Mouse (Mus musculus): ENCODE data around the gene Mob1b.

Mob1b gene

DNA sequence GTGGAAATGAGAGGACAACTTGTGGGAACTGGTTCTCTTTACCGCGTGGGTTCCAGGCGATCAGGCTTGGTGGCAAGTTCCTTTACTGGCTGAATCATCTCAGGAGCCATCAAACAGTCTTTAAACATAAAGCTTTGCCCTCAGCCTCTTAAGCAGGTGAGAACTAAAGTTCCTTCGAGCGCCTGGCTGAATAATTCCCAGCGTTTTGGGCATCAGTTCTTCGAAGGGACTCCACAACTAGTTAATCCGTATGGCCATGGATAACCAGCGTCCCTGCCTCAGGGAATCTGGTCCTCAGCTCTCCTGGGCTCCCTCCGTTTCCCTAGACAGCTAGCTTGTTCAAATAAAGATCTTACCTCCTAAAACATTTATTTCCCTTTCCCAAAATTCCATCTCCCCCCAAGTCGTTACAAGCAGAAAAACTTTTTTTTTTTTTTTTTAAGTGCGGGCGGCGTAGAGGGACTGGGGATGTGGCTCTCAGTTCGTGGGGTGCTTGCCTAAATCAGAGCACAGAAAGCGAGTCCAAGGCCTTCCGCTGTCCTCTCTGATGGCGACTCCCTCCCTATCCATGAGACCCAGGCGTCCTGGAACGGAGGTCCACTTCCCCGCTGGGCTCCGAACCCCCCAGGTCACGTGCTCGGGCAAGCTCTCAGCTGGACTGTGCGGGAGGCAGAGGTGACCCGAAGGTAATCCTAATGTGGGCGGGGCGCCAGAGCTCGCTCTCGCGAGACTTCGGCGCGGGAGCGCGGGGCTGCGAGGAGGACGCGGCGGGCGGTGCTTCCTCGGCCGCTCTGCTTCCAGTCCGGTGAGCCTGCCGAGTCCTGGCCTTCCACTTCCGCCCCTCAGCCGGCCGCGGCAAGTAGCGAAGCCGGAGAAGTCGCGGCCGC, at the start of gene Mob1b:
Gene Mob1b, plus strand, starts transcription at position 740 of the 887 bp plus-strand sequence.
- peak; percentile 98 for DNase-seq (ENCODE audit: inconsistent ontology term)

DNA sequence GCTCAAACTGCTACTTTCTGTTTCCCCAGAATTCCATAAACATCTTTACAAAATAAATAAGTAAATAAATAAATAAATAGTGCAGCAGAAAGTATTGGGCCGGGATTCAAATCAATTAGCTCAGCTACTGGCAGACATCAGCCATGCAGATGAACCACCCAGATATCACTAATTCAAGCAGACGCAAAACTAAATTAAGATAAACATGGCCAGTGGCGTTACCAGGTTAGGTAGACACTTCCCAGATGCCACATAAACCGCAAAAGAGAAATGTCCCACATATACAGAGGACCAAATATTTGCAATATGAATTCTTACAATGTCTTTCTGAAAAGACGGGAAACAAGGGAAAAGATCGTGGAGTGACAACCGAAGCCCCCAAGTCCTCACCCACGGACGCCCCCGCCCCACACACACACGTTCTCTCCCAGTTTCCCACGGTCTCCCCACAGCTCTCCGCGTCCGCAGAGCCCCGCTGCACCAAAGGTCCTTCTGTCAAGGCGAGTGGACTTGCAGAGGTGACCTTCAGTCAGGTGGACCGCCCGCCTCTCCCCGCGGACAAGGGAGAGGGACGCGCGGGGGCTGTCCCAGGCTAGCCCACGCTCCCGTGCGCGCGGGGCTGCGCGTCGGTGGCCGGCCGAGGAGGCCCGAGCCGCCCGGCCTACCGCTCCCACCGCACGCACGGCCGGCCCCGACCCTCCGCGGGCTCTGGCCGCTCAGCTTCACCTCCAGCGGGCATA, 45.8 kb upstream of the Mob1b start:
- DNase-seq (ENCODE audit: inconsistent ontology term) = peak; percentile 30

DNA sequence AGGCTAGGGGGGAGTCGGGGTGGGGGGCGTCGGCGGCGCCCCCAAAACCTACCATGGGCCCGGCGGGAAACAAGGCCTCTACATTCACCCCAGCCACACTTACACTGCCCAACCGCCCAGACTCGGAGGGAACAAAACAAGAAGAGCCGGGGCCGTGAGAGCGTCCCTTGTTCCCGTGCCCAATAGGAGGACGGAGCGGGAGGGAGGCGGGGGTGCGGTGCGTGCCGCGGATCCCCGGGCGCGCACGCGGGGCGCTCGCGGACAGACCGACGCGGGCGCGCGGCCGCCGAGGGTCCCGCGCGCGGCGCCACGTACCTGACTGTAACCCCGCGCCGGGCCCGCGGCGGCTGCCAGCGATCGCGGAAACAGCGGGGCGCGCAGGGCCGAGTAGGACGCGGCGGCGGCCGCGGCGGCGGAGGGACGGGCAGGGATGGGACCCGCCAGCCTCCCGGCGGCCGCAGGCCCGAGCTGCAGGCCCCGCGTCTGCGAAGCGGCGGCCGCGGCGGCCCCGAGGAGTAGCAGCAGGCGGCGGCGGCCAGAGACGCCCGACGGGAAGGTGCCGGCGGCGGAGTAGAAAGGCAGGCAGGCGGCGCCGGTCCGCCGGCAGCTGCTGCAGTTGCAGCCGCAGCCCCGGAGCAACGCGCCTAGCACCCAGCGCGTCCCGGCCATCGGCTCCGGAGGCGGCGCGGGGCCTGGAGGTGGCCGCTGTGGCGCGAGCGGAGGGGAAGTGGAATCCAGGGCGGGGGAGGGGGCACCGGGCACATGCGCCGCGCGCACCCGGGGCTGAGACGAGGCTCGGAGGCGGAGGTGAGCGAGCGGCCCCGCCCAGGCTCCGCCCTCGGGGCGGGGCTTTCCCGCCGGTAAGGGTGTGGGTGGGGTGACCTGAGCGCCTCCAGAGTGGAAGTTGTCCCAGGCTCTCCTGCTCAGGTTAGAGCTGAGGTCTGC, 44.9 kb upstream of the Mob1b start, which contains the start of gene Grsf1:
Gene Grsf1, minus strand, starts transcription at position 729 of the 945 bp plus-strand sequence.
- peak; percentile 96 for DNase-seq (ENCODE audit: inconsistent ontology term)

DNA sequence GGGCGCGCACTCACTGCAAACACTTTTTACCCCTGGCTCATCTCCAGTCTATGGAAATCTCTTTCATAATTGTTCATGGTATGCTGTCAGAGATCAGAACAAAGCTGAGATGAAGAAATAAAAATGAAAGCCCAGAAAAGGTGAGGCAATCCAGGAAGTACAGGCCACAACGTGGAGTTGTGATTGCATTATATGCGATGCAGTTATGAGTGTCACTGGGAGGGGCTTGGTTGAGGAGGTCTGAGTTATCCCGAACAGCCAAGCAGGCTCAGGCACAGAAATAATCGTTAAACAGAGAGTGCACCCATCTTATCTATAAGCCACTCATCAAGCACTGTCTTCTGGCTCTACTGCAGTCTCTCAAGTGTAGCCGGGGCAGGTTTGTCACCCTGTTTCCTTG, 41.7 kb upstream of the Mob1b start:
- DNase-seq (ENCODE audit: inconsistent ontology term) = no peak

DNA sequence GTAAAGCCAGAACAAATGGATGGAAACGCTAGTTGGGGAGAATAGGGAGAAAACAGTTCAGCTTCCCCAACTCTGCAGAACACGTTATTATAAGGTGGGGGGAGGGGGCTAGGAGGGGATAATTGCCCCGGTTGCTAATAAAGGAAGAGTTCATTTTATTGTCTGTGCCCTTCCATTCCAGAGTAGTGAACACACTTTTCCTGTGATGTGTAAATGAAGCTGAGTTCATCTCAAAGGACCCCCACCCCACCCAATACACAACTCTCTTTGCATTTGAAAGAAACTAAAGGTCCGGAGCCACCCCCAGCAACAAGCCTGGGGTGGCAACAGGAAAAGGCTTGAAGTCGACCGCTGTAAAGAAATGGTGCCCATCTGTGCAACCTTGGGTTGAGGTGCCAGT, 41.3 kb upstream of the Mob1b start:
- no peak for DNase-seq (ENCODE audit: inconsistent ontology term)

DNA sequence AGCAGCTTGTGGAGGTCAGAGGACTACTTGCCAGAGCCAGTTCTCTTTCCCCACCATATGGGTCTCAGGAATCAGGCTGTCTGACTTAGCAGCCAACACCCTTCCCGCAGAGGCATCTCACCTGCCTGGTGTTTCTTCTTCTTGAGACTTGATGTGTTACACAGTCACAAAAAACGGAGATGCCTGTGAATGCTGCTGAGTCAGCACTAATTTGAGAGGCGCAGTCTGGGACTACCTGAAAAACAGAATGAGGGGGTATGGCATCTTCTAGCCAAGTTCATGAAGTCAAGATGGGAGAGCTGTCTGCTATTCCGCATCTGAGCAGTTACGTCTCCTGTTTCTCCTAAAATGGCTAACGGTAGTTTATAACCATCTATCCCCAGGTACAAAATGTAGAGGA, 40.1 kb upstream of the Mob1b start:
- DNase-seq (ENCODE audit: inconsistent ontology term) = no peak

DNA sequence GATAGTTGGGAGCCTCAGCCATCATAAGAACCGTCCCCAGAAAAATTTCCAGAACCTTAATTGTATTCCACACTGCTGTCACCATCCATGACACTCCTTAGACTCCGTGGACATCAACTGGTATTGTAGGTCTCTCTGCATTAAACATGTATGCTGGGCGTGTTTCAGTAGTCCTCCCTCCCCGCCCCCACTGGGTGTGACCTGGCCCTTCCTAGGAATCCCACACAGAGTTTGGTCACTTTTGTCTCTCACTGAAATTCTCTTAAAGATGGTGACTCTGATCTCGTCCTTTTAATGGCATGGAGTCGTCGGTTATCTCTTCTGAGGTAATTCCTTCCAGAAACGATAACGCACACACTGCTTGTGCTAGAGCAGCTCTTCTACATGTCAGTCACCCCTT, 36.9 kb upstream of the Mob1b start:
- no peak for DNase-seq (ENCODE audit: inconsistent ontology term)

DNA sequence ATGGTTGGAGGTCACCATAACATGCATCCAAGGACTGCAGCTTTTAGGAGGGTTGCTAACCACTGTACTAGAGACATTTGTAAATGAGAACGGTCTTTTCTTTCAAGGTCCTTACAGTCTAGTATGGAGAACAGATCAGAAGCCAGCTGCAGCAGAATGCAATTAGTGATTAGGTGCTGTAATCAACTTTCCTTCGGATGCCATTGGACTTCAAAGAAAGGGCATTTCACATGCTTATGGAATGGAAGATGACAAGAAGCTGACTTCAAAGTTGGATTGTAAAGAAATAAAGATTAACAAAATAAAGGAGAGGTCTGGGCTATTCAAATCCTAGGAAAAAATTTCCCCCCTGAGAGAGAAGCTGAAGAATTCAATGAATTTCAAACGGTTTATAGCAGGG, 36.4 kb upstream of the Mob1b start:
- DNase-seq (ENCODE audit: inconsistent ontology term) = no peak

DNA sequence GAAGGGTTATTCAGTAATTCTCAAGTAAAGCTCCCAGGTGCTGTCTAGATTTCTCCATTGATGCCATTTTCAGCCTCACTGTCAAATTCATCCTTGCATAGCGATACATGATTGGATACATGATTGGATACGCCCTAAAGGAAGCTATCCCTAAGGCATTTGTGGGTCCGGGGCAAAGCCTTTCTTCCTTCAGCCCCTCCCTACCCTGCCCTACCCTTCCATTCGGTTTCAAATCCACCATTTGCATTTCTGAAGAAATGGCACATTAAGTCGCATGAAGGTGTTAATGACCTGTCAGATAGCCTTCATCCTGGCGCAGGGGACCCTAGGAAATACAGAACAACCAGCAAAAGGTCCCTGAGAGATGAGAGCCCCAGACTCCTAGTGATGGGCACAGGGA, 35.3 kb upstream of the Mob1b start:
- DNase-seq (ENCODE audit: inconsistent ontology term) = no peak

DNA sequence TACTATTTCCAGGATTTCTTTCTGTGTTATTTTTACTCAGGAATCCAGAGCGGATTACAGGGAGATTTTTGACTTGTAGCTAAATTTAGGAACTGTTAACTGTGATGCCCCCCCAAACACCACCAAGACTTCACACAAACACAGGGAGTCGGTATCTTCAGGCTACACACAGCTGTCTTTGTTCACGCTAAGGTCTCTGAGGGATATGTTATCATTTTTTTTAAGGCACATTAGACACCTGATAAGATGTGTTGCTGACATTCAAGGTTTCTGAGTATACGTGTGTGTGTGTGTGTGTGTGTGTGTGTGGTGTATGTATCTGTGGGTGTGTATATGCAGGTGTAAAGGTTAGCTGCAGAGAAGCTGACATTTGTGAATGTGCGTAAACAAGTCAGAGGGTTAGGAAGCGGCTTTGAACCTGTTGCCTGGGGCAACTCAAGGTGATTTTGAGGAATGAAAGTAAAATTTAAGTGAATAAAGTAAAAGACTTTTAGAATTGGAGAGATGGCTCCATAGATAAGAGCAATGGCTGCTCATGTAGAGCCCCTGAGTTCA, 34.8 kb upstream of the Mob1b start:
- DNase-seq (ENCODE audit: inconsistent ontology term) = no peak

DNA sequence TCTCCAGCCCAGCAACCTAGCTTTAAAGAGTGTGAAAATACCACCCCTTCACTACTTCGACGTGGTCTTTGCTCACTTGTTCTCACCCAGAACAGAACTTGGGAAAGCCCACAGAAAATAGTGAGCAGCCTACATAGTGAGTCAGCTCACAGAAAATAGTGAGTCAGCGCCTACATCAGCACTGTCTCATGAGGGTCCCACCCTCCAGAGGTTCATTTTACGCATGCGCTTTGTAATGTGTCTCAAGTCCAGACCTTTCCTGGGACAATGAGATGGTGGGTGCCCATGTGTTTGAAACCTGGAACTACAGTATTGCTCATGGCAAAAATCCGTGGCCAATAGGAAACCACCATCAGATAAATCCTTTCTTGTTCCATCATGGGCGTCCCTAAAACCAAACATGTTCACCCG, 32.7 kb upstream of the Mob1b start:
- no peak for DNase-seq (ENCODE audit: inconsistent ontology term)

DNA sequence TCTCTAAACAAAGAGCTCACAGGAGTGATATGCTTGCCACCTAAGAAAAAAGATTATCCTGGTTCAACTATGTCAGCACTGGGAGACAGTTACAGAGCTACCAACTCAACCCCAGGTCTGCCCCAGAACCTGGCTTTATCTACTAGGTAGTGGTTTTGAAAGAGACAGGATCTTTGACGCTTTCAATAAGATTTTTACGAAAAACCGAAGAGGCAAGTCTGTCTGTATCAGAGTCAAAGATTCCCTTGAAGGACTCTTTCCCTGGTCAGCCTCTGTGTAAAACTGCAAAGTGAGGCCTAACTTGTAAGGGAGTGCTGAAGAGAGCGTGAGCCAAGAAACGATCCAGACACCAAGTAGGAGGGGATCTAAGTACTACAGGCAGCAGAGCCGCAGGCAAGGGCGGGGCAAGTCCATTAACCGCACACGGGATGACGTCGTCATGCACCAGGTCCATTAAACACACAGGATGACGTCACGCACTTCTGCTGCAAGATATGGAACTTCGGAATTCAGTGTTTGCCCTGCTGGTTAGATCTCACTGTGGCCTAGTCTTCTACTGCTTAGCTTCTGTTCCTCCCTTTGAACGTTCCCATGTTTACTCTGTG, 32.0 kb upstream of the Mob1b start:
- no peak for DNase-seq (ENCODE audit: inconsistent ontology term)

DNA sequence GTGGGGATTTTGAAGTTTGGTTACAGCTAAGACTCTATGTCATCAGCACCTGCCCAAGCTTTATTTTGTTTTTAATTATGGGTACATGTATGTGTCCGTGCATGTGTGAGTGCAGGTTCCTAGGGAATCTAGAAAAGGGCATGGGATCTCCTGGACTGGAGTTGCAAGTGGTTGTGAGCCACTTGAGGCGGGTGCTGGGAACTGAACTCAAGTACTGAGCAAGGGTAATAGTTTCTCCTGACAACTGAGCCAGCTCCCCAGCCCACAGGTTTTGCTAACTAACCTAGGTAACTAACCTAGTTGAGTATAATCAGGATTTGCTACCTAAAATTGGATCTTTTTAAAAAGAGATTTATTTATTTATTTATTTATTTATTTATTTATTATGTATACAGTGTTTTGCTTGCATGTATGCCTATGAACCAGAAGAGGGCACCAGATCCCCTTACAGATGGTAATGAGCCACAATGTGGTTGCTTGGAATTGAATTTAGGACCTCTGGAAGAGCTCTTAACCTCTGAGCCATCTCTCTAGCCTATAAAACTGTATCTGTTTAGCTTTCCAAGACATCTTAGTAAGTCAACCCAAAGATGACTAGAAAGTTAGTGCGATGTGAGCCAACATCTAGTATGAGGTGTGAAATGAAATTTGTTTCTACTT, 31.2 kb upstream of the Mob1b start:
- peak; percentile 41 for DNase-seq (ENCODE audit: inconsistent ontology term)

DNA sequence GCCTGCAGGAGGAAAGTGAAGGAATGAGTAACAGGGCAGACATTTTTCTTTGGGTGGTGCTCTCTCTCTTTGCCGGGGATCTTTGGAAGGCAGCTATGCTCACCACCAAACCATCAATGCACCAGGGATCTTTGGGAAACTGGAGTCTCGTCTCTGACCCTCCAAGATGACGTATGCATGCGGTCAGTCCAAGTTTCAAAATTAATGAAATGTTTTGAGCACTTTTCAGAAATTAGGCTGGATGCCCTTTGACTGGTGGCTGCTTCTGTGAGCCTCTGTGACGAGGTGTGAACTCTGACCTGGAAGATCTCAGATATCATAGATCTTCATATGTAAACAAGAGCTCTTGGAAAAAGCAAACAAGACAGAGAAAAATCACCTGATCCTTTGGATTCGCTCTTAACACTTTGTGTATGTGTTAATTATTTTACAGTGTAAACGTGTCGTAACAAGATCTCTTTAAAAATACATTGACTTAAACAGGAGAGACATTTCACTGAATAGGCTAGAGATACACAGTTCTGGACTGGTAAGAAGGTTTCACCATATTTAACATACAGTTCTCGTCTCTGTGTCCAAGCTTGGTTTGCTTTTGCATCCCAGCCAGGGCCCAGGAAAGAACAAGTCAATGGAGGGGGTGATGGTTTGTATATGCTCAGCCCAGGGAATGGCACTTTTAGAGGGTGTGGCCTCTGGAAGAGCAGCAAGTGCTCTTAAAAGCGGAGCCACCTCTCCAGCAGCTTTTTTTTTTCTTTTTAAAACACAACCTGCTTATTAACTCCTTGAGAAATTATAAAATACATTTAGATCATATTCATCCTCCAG, 29.8 kb upstream of the Mob1b start:
- no peak for DNase-seq (ENCODE audit: inconsistent ontology term)

DNA sequence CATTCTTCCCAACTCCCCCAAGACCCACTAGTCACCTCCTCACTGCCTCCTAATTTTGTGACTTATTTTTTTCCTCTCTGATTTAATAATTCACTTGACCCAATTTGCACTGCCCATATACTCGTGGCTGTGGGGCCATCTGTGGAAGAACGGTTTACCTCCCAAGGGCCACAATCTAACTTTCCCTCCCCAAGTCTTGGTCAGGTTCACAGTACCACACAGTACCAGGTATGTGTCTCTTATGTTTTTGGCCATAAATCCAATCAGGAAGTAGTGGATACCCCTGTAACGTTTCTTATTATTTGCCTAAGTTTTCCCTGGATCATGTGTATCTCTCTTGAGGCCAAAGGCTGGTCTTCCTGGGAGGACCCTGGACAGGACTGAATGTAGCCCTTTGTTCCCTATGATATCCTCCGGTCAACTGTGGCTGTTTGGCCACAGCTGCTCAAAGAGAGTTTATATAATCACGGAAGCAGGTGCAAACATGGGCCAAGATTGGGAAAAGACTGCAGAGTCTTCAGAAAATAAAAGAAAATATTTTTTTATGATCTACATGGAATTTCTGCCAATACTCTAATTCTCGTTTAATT, 29.1 kb upstream of the Mob1b start:
- DNase-seq (ENCODE audit: inconsistent ontology term) = no peak

DNA sequence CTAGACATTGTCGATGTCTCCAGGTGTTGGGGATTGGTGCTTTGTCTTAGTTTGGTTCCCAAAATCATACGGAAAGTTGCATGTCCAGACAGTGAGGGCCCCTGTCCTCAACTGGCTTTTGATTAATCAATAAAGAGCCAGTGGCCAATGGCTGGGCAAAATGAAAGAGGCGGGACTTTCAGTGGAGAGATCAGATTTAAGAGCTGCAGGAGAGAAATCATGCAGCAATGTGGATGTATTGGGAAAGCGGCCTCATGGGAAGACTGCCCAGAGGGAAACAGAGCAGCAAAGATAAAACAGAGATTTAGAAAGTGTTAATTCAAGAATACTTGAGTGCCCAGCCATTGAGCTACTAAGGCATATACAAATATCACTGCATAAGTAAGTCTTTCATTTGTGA, 28.1 kb upstream of the Mob1b start:
- DNase-seq (ENCODE audit: inconsistent ontology term) = no peak

DNA sequence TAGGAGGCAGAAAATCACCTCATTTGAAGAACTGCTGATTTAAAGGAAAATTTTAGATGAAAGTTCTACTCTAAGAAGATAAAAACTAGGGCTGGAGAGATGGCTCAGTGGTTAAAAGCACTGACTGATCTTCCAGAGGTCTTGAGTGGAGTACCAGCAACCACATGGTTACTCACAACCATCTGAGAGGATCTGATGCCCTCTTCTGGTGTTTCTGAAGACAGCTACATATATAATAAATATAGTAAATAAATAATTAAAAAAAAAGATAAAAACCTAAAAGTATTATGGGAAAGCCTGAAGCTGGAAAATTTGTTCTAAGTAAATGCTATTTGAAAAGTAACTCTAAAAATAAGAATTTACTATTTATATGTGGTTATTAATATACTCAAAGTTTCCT, 27.6 kb upstream of the Mob1b start:
- no peak for DNase-seq (ENCODE audit: inconsistent ontology term)

DNA sequence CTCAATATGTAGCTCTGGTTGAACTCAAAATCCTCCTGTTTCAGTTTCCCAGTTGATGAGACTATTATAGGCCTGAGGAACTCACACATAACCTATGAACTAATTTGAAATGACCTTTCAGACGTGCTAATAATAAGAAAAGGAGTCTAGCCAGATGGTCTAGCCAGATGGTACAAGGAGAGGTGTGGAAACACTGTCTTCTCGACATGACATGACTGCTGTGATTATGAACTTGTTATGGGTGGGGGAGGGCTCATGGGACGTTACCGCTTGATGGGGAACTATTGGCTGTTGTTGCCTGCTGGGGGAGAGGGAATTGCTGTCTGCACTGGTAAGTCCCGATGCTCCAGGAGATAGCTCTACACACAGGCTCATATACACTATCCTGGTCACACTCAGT, 23.4 kb upstream of the Mob1b start:
- DNase-seq (ENCODE audit: inconsistent ontology term) = no peak

DNA sequence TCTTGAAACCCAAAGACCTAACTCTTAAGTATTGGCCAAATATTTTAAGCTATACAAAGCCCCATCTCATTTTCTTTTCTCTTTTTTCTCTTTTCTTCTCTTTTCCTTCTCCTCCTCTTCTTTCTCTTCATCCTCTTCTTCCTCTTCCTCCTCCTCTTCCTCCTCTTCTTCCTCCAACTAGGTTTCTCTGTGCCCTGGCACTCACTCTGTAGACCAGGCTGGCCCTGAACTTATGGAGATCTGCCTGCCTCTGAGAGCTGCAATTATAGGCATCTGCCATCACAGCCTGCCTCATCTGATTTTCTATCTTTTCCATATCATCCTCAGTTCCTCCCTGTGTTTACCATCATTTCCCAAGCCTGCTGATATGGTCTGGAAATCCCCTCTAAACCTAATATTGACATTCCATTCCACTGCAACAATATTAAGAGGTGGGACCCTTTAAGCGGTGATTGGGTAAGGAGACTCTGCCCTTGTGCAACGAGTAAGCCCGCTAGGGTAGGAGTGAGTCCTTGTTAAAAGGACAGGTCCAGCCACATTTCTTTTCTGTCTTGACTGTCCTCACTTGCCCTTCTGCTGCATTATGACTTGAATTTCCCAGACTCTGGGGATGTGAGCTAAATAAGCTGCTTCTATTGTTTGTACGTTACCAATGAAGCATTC, 21.3 kb upstream of the Mob1b start:
- DNase-seq (ENCODE audit: inconsistent ontology term) = no peak

All from Muller cell, postnatal 12 days (primary cell).